Mouse (Mus musculus): ENCODE results near the gene Zc3h6. TPM values are rescaled to one million over a fixed set of nuclear protein-coding genes. Genes with fewer than 3 reads are reported as not detected.

Gene Zc3h6
- polyA plus RNA-seq, 1 experiment from 2014 or later = 0.69 TPM

DNA sequence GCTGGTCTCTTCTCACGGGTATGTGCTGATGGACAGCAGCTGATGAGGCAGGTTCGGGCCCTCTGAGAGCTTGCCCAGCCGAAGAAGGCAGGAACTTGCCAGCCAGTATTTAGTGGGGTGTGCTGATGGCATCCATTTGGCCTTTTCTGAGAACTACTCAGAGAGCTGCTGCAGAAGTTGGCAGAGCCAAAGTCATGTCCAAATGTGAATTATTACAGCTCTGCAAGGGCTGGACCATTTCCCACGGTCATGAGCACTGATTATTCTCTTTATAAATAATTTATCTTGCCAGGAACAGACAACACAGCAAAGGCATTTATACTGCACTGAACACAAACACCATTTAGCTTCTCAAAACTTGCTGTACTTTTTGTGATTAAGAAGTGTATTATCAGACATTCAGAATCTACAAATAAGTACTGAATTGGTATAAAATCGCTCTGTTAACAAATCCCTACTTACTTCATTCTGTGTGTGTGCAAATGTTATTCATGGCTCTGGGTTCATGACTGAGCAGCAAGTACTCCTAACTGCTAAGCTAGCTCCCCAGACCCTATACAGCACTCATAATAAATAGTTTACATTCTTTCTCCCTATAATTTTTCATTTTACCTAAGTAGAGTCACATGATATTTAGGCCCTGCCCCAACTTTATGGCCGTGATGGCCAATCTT lies 79.1 kb downstream of the Zc3h6 start:
- Histone ChIP-seq H3K4me2 (no peak overlapping the region), H3K9me3 (replicated peaks; ENCODE audit: control insufficient read depth, low read length) (no peaks in the 10 kb centered on the region), H3K4me3 (ENCODE audit: low read depth, low read length) (no peak overlapping the region), H3K27me3 (ENCODE audit: control insufficient read depth, insufficient read depth, low read length) (no peaks in the 10 kb centered on the region), H3K9ac (ENCODE audit: low read depth, low read length) (no peak overlapping the region), H3K27ac (ENCODE audit: low read depth, low read length) (no peak overlapping the region), H3K4me1 (ENCODE audit: control insufficient read depth, insufficient read depth, low read length) (no peaks in the 10 kb centered on the region), H3K36me3 (ENCODE audit: control insufficient read depth, insufficient read depth, low read length) (no peaks in the 10 kb centered on the region)
- 61% methylated on average over 6 of the region's 6 CpGs for WGBS (ENCODE audit: insufficient replicate concordance)
- no peak for ATAC-seq (replicated peaks; ENCODE audit: insufficient number of reproducible peaks, low FRiP score, low TSS enrichment)

DNA sequence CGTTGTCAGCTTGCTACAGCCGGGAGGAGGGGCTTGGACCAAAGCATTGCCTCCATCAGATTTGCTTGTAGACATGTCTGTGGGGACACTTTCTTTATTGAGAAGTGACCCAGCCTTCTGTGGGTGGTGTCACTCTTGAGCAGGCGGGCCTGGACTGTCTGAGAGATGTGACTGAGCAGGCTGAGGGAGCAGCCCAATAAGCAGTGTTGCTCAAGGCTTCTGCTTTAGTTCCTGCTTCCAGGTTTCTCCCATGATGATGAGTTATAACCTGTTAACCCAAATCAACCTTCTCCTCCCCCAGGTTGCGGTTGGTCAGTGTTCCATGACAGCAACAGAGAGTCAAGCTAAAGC lies 79.6 kb downstream of the Zc3h6 start:
- H3K4me3 ChIP-seq (ENCODE audit: low read depth, low read length) = no peak overlapping the region
- H3K9me3 ChIP-seq (replicated peaks; ENCODE audit: control insufficient read depth, low read length) = no peaks in the 10 kb centered on the region
- H3K4me2 ChIP-seq = no peak overlapping the region
- H3K27me3 ChIP-seq (ENCODE audit: control insufficient read depth, insufficient read depth, low read length) = no peaks in the 10 kb centered on the region
- H3K9ac ChIP-seq (ENCODE audit: low read depth, low read length) = no peak overlapping the region
- no peaks in the 10 kb centered on the region for H3K4me1 ChIP-seq (ENCODE audit: control insufficient read depth, insufficient read depth, low read length)
- no peaks in the 10 kb centered on the region for H3K36me3 ChIP-seq (ENCODE audit: control insufficient read depth, insufficient read depth, low read length)
- ATAC-seq (replicated peaks; ENCODE audit: insufficient number of reproducible peaks, low FRiP score, low TSS enrichment) = no peak
- H3K27ac ChIP-seq (ENCODE audit: low read depth, low read length) = no peak overlapping the region
- WGBS (ENCODE audit: insufficient replicate concordance) = 76% methylated on average over 4 of the region's 4 CpGs

DNA sequence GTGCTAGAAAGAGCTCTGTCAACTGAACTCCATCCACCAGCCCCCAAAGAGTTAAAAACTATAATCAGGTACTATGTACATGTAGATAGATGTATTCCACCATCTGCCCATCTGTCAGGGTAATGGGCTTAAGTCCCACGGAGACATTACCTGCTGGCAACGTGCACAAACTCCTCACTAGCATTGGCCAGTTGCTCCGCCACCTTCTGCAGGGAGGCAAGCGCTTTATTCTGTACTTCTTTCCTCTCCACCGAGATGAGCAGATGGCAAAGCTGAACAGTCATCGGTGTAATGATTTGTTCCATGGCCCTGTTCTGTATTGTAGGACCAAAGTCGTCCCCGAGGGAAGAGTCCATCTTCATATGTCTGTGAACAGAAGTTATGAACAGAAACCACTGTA lies 80.6 kb downstream of the Zc3h6 start, which contains the start of gene Vinac1:
Gene Vinac1, minus strand, starts transcription at position 362 of the 400 bp plus-strand sequence.
- Histone ChIP-seq H3K27ac (ENCODE audit: low read depth, low read length) (no peak within 1 kb of the TSS), H3K9me3 (replicated peaks; ENCODE audit: control insufficient read depth, low read length) (no peaks in the 10 kb centered on the region), H3K27me3 (ENCODE audit: control insufficient read depth, insufficient read depth, low read length) (no peaks in the 10 kb centered on the region), H3K4me1 (ENCODE audit: control insufficient read depth, insufficient read depth, low read length) (no peaks in the 10 kb centered on the region), H3K9ac (ENCODE audit: low read depth, low read length) (no peak within 1 kb of the TSS), H3K4me3 (ENCODE audit: low read depth, low read length) (no peak within 1 kb of the TSS), H3K36me3 (ENCODE audit: control insufficient read depth, insufficient read depth, low read length) (no peaks in the 10 kb centered on the region), H3K4me2 (no peak within 1 kb of the TSS)
- ATAC-seq (replicated peaks; ENCODE audit: insufficient number of reproducible peaks, low FRiP score, low TSS enrichment) = no peak
- 77% methylated on average over 8 of the region's 8 CpGs for WGBS (ENCODE audit: insufficient replicate concordance)

DNA sequence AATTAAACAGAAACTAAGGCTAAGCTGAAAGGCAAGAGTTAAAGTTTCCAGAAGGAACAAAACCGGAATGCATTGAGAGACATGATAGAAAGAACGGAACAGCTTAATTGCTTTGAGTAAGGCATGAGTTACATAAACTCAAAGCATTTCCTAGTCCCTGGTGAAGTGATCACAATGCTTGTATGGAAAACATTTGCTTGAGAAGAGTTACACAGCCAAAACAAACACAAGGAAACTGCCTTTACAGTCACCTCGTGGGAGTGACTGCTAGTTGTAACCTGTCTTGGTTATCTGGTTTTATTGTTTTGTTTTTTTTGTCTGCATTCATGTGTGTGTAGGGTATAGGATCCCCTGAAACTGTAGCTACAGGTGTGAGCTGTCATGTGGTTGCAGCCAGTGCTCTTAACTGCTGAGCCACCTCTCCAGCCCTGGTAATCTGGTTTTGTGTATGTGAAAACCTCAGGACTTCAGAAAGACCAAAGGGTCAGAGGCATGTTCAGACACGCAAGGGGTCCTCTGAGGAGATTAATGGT lies 85.3 kb downstream of the Zc3h6 start:
- H3K27ac ChIP-seq (ENCODE audit: low read depth, low read length) = no peak overlapping the region
- ATAC-seq (replicated peaks; ENCODE audit: insufficient number of reproducible peaks, low FRiP score, low TSS enrichment) = no peak
- no peaks in the 10 kb centered on the region for H3K27me3 ChIP-seq (ENCODE audit: control insufficient read depth, insufficient read depth, low read length)
- 48% methylated on average over 4 of the region's 4 CpGs for WGBS (ENCODE audit: insufficient replicate concordance)
- H3K36me3 ChIP-seq (ENCODE audit: control insufficient read depth, insufficient read depth, low read length) = no peaks in the 10 kb centered on the region
- no peaks in the 10 kb centered on the region for H3K4me1 ChIP-seq (ENCODE audit: control insufficient read depth, insufficient read depth, low read length)
- no peak overlapping the region for H3K4me2 ChIP-seq
- no peak overlapping the region for H3K9ac ChIP-seq (ENCODE audit: low read depth, low read length)
- H3K4me3 ChIP-seq (ENCODE audit: low read depth, low read length) = no peak overlapping the region
- no peaks in the 10 kb centered on the region for H3K9me3 ChIP-seq (replicated peaks; ENCODE audit: control insufficient read depth, low read length)

DNA sequence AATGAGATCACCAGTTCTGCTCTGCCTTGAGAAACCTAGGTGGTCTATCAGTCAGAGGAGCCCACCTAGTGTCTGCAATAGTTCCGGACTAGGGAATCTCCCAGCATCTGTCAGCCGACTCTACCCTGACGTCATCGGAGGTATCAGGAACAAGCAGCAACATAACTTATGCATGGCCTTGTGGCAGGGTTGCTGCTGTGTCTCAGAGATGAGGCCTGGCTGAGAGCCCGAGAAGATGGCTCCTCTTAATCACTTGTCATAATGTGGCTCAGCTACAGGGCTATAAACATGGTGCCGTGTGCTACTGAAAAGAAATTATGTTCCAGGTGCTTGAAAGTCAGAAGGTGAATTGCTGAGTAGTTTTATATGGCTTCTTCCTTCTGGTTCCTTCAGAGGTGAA lies 88.5 kb downstream of the Zc3h6 start:
- no peak overlapping the region for H3K27ac ChIP-seq (ENCODE audit: low read depth, low read length)
- H3K4me1 ChIP-seq (ENCODE audit: control insufficient read depth, insufficient read depth, low read length) = no peaks in the 10 kb centered on the region
- H3K9ac ChIP-seq (ENCODE audit: low read depth, low read length) = no peak overlapping the region
- H3K27me3 ChIP-seq (ENCODE audit: control insufficient read depth, insufficient read depth, low read length) = no peaks in the 10 kb centered on the region
- no peak overlapping the region for H3K4me2 ChIP-seq
- H3K4me3 ChIP-seq (ENCODE audit: low read depth, low read length) = no peak overlapping the region
- no peaks in the 10 kb centered on the region for H3K36me3 ChIP-seq (ENCODE audit: control insufficient read depth, insufficient read depth, low read length)
- ATAC-seq (replicated peaks; ENCODE audit: insufficient number of reproducible peaks, low FRiP score, low TSS enrichment) = no peak
- 88% methylated on average over 6 of the region's 6 CpGs for WGBS (ENCODE audit: insufficient replicate concordance)
- no peaks in the 10 kb centered on the region for H3K9me3 ChIP-seq (replicated peaks; ENCODE audit: control insufficient read depth, low read length)

DNA sequence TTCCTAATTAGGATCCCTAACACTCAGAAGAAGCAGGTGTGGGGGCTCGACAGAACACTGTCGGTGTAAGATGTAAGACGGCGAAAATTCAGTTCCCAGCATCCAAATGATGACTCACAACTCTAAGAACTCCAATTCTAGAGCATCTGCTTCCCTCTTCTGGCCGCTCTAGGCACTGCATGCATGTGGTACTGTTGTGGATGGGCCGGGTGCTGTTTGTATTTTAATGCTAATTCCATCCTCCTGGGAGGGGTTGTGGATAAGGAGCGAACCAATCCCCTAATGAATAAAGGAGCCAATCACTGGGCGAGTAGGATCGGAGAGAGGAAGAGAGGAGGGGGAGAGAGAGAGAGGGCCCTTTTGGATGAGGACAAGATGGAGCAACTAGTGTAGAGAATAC lies 89.4 kb downstream of the Zc3h6 start:
- H3K9me3 ChIP-seq (replicated peaks; ENCODE audit: control insufficient read depth, low read length) = no peaks in the 10 kb centered on the region
- H3K27me3 ChIP-seq (ENCODE audit: control insufficient read depth, insufficient read depth, low read length) = no peaks in the 10 kb centered on the region
- no peak for ATAC-seq (replicated peaks; ENCODE audit: insufficient number of reproducible peaks, low FRiP score, low TSS enrichment)
- WGBS (ENCODE audit: insufficient replicate concordance) = 41% methylated on average over 9 of the region's 9 CpGs
- H3K4me1 ChIP-seq (ENCODE audit: control insufficient read depth, insufficient read depth, low read length) = no peaks in the 10 kb centered on the region
- H3K9ac ChIP-seq (ENCODE audit: low read depth, low read length) = no peak overlapping the region
- no peak overlapping the region for H3K4me2 ChIP-seq
- H3K27ac ChIP-seq (ENCODE audit: low read depth, low read length) = no peak overlapping the region
- H3K36me3 ChIP-seq (ENCODE audit: control insufficient read depth, insufficient read depth, low read length) = no peaks in the 10 kb centered on the region
- no peak overlapping the region for H3K4me3 ChIP-seq (ENCODE audit: low read depth, low read length)

DNA sequence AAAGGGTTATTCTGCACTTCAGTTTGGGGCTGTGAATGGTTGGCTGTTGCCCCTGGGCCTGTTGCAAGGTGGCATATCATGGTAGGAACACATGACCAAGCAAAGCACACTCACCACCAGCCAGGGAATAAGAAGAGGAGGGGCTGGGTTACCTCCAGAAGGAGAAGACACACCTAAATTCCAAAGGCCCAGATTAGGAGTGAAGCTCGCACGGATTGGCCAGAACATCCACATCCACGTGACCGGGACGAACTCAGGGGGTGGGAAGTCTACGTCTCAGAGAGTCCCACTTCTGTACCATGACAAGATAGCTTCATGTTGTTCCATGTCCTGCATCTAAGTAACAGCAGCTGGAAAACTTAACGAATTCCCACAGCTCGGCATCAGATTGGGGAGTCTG lies 90.1 kb downstream of the Zc3h6 start:
- H3K36me3 ChIP-seq (ENCODE audit: control insufficient read depth, insufficient read depth, low read length) = no peaks in the 10 kb centered on the region
- no peaks in the 10 kb centered on the region for H3K4me1 ChIP-seq (ENCODE audit: control insufficient read depth, insufficient read depth, low read length)
- H3K9me3 ChIP-seq (replicated peaks; ENCODE audit: control insufficient read depth, low read length) = no peaks in the 10 kb centered on the region
- no peak overlapping the region for H3K27ac ChIP-seq (ENCODE audit: low read depth, low read length)
- H3K4me2 ChIP-seq = no peak overlapping the region
- no peak for ATAC-seq (replicated peaks; ENCODE audit: insufficient number of reproducible peaks, low FRiP score, low TSS enrichment)
- H3K9ac ChIP-seq (ENCODE audit: low read depth, low read length) = no peak overlapping the region
- H3K4me3 ChIP-seq (ENCODE audit: low read depth, low read length) = no peak overlapping the region
- WGBS (ENCODE audit: insufficient replicate concordance) = 85% methylated on average over 8 of the region's 8 CpGs
- H3K27me3 ChIP-seq (ENCODE audit: control insufficient read depth, insufficient read depth, low read length) = no peaks in the 10 kb centered on the region

DNA sequence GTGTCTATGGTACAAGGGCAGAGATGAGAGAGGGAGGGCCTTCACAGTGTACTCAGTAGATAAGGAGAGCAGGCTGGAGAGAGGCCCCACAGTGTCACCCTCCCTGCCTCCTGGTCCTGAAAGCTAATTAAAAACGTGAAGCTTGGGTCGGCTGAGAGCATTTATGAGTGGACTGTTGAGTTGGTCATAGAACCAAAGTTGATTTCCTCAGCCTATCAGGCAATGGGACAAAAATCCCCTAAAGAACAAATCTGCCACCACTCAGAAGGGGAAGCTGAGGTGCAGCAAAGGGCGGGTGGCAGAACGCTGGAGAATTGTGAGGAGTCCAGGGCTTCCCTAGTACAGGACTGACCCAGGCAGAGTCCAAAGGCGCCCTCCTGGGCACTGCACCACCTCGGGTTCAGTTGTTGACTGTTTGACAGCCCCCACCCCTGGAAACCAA lies 90.7 kb downstream of the Zc3h6 start:
- no peak overlapping the region for H3K9ac ChIP-seq (ENCODE audit: low read depth, low read length)
- H3K4me2 ChIP-seq = no peak overlapping the region
- no peak overlapping the region for H3K27ac ChIP-seq (ENCODE audit: low read depth, low read length)
- 79% methylated on average over 6 of the region's 6 CpGs for WGBS (ENCODE audit: insufficient replicate concordance)
- H3K36me3 ChIP-seq (ENCODE audit: control insufficient read depth, insufficient read depth, low read length) = no peaks in the 10 kb centered on the region
- H3K4me1 ChIP-seq (ENCODE audit: control insufficient read depth, insufficient read depth, low read length) = no peaks in the 10 kb centered on the region
- no peak for ATAC-seq (replicated peaks; ENCODE audit: insufficient number of reproducible peaks, low FRiP score, low TSS enrichment)
- H3K9me3 ChIP-seq (replicated peaks; ENCODE audit: control insufficient read depth, low read length) = no peaks in the 10 kb centered on the region
- H3K27me3 ChIP-seq (ENCODE audit: control insufficient read depth, insufficient read depth, low read length) = no peaks in the 10 kb centered on the region
- no peak overlapping the region for H3K4me3 ChIP-seq (ENCODE audit: low read depth, low read length)

DNA sequence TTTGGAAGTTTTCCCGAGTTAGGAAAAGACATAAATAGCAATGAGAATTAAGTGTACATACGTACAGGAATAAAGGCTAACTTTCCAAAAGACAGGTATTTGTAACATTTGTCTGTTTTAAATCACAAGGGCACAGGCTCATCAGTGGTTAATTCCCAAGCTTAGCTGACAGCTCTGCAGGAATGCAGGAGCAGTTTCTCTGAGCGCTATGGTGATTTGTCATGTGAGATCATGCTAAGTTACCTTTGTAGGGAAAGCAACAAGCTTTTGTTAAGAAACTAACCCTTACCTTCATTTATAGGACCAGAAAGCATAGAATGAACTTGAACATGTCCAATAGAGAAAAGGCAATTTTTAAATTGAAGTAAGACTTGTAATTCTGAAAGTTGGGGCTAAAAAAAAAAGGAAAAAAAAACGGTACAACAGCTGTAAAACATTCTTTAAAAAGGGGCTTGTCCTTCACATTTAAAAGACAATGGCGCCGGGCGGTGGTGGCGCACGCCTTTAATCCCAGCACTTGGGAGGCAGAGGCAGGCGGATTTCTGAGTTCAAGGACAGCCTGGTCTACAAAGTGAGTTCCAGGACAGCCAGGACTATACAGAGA lies 94.4 kb downstream of the Zc3h6 start:
- H3K9ac ChIP-seq (ENCODE audit: low read depth, low read length) = no peak overlapping the region
- H3K27me3 ChIP-seq (ENCODE audit: control insufficient read depth, insufficient read depth, low read length) = no peaks in the 10 kb centered on the region
- no peak for ATAC-seq (replicated peaks; ENCODE audit: insufficient number of reproducible peaks, low FRiP score, low TSS enrichment)
- H3K4me1 ChIP-seq (ENCODE audit: control insufficient read depth, insufficient read depth, low read length) = peaks cover 1% of the 10 kb centered on the region; the same call in 1 of the 2 replicates
- H3K4me3 ChIP-seq (ENCODE audit: low read depth, low read length) = no peak overlapping the region
- no peak overlapping the region for H3K27ac ChIP-seq (ENCODE audit: low read depth, low read length)
- H3K9me3 ChIP-seq (replicated peaks; ENCODE audit: control insufficient read depth, low read length) = no peaks in the 10 kb centered on the region
- H3K4me2 ChIP-seq = no peak overlapping the region
- WGBS (ENCODE audit: insufficient replicate concordance) = 66% methylated on average over 10 of the region's 10 CpGs
- H3K36me3 ChIP-seq (ENCODE audit: control insufficient read depth, insufficient read depth, low read length) = no peaks in the 10 kb centered on the region
